Mouse (Mus musculus) embryonic facial prominence, embryonic 11.5 days (tissue): ENCODE measurements around the gene L1cam. TPM values are rescaled to one million over a fixed set of nuclear protein-coding genes. Genes with fewer than 3 reads are reported as not detected.

Experiments used
- polyA plus RNA-seq: library from polyadenylated mRNA; unstranded; fragments of >200 nt; fragmentation: Nextera tagmentation; extraction: Ambion mirVana; gene quantifications from 2 replicates; pipeline ENCODE4 v1.2.1, GENCODE M21; 2014

Gene L1cam
- polyA plus RNA-seq, 1 experiment from 2014 or later = 6.6 TPM

Other genes with a start within 250 kb of the L1cam start
- gene Pnck, start 236.0 kb downstream of the L1cam start, polyA plus RNA-seq = 9.5 and 11.7 TPM in 2 replicates
- 6.1 TPM in 2 replicates for gene Slc6a8, start 223.0 kb downstream of the L1cam start, polyA plus RNA-seq
- 159 and 172 TPM in 2 replicates for gene Bcap31, start 179.9 kb downstream of the L1cam start, polyA plus RNA-seq
- gene Abcd1, start 179.5 kb downstream of the L1cam start, polyA plus RNA-seq = 8.0 and 8.3 TPM in 2 replicates
- 0.08 TPM in 2 replicates for gene Plxnb3, start 139.0 kb downstream of the L1cam start, polyA plus RNA-seq
- 0.90 and 1.4 TPM in 2 replicates for gene Srpk3, start 121.7 kb downstream of the L1cam start, polyA plus RNA-seq
- gene Idh3g, start 109.2 kb downstream of the L1cam start, polyA plus RNA-seq = 182 and 195 TPM in 2 replicates
- 112 and 116 TPM in 2 replicates for gene Ssr4, start 109.1 kb downstream of the L1cam start, polyA plus RNA-seq
- 0.88 and 1.1 TPM in 2 replicates for gene Pdzd4, start 71.1 kb downstream of the L1cam start, polyA plus RNA-seq
- 0.25 TPM in 1 of 2 replicates, not detected in the other for gene Avpr2, start 4.0 kb downstream of the L1cam start, polyA plus RNA-seq
- 1.5 and 2.0 TPM in 2 replicates for gene Arhgap4, start 25.8 kb upstream of the L1cam start, polyA plus RNA-seq
- gene Naa10, start 25.8 kb upstream of the L1cam start, polyA plus RNA-seq = 154 and 159 TPM in 2 replicates
- gene Renbp, start 34.7 kb upstream of the L1cam start, polyA plus RNA-seq = 20.3 and 24.3 TPM in 2 replicates
- gene Hcfc1, start 70.3 kb upstream of the L1cam start, polyA plus RNA-seq = 71.4 and 77.2 TPM in 2 replicates
- gene Irak1, start 127.8 kb upstream of the L1cam start, polyA plus RNA-seq = 28.0 and 31.3 TPM in 2 replicates
- gene Opn1mw, start 231.4 kb upstream of the L1cam start, polyA plus RNA-seq = not detected in 2 replicates
- 12.4 and 13.1 TPM in 2 replicates for gene Mecp2, start 239.3 kb upstream of the L1cam start, polyA plus RNA-seq